Mouse (Mus musculus) retina, postnatal 7 days (tissue): ENCODE measurements around the gene Ceacam2.
"Not testable (repeated sequence)": the region's sequence is repeated elsewhere in the genome, so short reads cannot be mapped to it uniquely, and the experiment has no call there.

Experiments
- DNase-seq: peaks from one replicate; pipeline ENCODE4 v3.0.0-alpha.2; 2012; ENCODE audit warnings: low read depth, low spot score

Ceacam2 gene

DNA sequence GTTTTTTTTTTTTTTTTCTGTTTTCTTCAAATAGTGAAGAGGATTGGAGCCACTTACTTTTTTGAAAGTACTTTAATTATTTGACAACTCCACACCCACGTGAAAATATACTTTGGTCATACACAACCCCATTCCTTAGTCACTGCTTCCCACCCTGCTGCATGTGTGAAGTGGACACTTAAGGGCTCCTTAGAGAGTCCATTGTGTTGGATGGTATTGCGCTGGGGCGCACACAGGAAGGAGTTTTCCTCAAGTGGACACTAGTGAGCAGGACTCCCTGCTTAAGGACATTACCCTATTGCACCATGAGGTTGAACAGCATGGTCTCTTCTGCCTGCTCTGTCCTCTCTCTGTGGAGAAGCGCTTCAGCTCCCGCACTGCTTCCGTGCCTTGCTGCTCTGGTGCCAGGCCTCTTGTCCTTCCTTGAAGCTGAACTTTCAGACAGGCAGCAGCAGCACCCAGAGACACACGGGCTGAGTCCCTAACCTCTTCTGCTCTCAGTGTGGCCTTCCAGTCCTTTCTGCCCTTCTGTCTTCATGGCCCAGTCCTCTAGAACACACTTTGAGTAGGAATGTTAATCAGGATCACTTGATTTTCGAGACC lies 56.4 kb downstream of the Ceacam2 start:
- DNase-seq, result no peak

GRCm38 (mm10) chr7:25480791-25481190 lies 58.9 kb downstream of the Ceacam2 start:
- not testable (repeated sequence) for DNase-seq

- DNase-seq, result no peak
Observed at GRCm38 (mm10) chr7:25479440-25479839, 60.2 kb downstream of the Ceacam2 start.

GRCm38 (mm10) chr7:25477752-25478093 lies 61.9 kb downstream of the Ceacam2 start:
- DNase-seq, result not testable (repeated sequence)

GRCm38 (mm10) chr7:25477091-25477751 lies 62.4 kb downstream of the Ceacam2 start, which contains the start of gene Ceacam1:
Gene Ceacam1 (minus strand): TSS chr7:25477603.
- DNase-seq, result peak; percentile 19

DNA sequence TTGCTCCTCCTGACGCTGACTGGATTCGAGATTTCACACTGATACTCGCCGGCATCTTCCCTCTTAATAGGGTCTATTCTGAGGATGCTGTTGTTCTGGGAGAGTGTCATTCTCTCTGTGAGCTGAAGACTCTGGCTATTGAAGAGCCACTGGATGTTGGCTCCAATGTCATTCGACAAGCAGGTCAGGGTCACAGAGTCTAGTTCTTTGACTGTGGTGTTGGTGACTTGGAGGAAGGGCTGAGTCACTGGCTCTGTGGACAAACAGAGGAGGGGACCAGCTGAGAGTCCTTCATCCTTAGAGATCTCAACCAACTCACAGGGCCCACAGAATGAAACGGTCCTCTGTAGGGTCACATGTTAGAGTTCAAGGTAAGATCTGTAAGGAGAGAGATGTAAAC lies 67.8 kb downstream of the Ceacam2 start:
- not testable (repeated sequence) for DNase-seq
